Mouse (Mus musculus): ENCODE measurements at regions not wholly inside any gene's neighbourhood (a gene's known extent, or its start where the extent isn't known, plus 50 kb on each side); places are given as distances from the start of the nearest gene placed in this dataset.

DNA sequence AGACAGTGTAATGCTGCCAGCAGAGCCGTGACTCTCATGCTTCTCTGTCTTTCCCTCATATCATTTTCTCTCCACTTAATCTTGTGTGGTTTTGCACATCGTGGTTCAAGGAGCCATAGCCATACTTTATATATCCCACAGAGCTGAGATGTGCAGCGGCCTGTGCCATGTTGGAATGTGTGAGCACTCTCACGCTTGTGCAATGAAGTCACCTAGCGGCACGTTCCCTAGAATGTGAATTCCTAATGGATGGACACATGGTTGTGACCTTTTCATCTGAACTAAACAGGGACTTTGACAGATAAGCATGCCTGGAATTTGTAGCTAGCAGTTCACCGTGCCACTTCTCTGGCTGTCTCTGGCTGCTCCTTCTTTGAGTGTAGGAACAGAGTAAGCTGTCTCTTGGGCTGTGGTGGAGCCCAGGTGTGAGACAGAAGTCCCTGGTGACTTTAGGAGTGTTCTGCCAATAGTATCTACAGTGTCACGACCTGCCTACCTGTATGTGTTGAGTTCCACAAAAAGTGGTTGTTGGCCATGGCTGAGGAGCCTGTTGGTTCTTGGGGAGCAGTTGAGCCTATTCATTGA lies 129.0 kb downstream of the Bod1 start:
- Histone ChIP-seq H3K27me3 (ENCODE audit: control insufficient read depth, insufficient read depth, low read length) (no peaks in the 10 kb centered on the region), H3K36me3 (ENCODE audit: control insufficient read depth, insufficient read depth, low read length) (no peaks in the 10 kb centered on the region), H3K79me2 (ENCODE audit: control insufficient read depth, insufficient read depth, low read length) (no peaks in the 10 kb centered on the region), H3K4me3 (ENCODE audit: insufficient read depth, low read depth, low read length) (no peak overlapping the region), H3K27ac (replicated peaks; ENCODE audit: insufficient read depth, low read depth, low read length) (no peak overlapping the region), H3K4me1 (ENCODE audit: control insufficient read depth, insufficient read depth, low read length) (no peaks in the 10 kb centered on the region), H3K9ac (ENCODE audit: low read depth, low read length) (no peak overlapping the region)
- no peak for DNase-seq (ENCODE audit: extremely low read depth, low read depth, low spot score)
- TF ChIP-seq CTCF (IDR thresholded peaks at IDR 0.05; ENCODE audit: low read depth, low read length) (no peak), POLR2A (IDR thresholded peaks at IDR 0.05; ENCODE audit: extremely low read depth, insufficient read depth, low read length) (no peak)
- WGBS = 69% methylated on average over 8 of the region's 8 CpGs

DNA sequence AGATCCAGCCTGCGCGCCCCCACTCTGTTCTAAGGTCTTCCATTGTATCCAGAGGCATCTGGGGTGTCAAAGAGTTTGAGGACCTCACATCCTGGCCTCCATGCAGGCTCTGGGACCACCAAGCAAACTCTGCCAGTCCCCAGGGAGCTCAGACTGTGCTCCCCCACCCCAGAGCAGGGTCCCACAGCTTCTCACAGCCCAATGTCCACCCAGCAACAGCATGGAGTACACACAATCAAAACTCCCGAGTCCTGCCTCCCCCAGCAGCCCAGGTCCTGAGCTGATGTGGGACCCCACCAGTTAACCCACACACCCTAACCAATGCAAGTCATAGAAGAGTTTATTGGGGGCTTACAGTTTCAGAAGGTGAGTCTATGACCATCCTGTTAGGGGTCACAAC lies 130.3 kb downstream of the Bod1 start:
- Histone ChIP-seq H3K27ac (replicated peaks; ENCODE audit: insufficient read depth, low read depth, low read length) (no peak overlapping the region), H3K4me1 (ENCODE audit: control insufficient read depth, insufficient read depth, low read length) (no peaks in the 10 kb centered on the region), H3K4me3 (ENCODE audit: insufficient read depth, low read depth, low read length) (no peak overlapping the region), H3K36me3 (ENCODE audit: control insufficient read depth, insufficient read depth, low read length) (no peaks in the 10 kb centered on the region), H3K79me2 (ENCODE audit: control insufficient read depth, insufficient read depth, low read length) (no peaks in the 10 kb centered on the region), H3K9ac (ENCODE audit: low read depth, low read length) (no peak overlapping the region), H3K27me3 (ENCODE audit: control insufficient read depth, insufficient read depth, low read length) (no peaks in the 10 kb centered on the region)
- 93% methylated on average over 3 of the region's 3 CpGs for WGBS
- DNase-seq (ENCODE audit: extremely low read depth, low read depth, low spot score) = no peak
- TF ChIP-seq CTCF (IDR thresholded peaks at IDR 0.05; ENCODE audit: low read depth, low read length) = no peak
- TF ChIP-seq POLR2A (IDR thresholded peaks at IDR 0.05; ENCODE audit: extremely low read depth, insufficient read depth, low read length) = no peak

DNA sequence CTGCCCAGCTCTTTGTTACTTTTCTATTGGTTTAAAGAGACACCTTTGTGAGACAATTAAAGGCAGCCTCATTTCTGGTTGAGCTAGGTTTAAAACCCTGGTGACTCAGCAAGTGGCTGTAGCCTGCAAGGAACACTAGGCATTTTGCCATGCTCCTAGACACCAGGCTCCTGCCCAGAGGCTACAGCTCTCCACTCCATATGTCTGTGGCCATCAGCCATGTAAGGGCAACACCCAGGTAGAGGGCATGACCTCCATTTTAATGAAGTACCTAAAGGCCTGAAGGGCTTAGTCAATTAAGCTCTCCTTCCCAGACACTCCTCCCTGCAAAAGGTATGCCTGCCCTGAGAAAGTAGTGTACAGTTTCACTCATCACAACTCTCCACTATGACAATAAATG lies 130.9 kb downstream of the Bod1 start:
- no peak for DNase-seq (ENCODE audit: extremely low read depth, low read depth, low spot score)
- Histone ChIP-seq H3K36me3 (ENCODE audit: control insufficient read depth, insufficient read depth, low read length) (no peaks in the 10 kb centered on the region), H3K4me3 (ENCODE audit: insufficient read depth, low read depth, low read length) (no peak overlapping the region), H3K4me1 (ENCODE audit: control insufficient read depth, insufficient read depth, low read length) (no peaks in the 10 kb centered on the region), H3K27ac (replicated peaks; ENCODE audit: insufficient read depth, low read depth, low read length) (no peak overlapping the region), H3K27me3 (ENCODE audit: control insufficient read depth, insufficient read depth, low read length) (no peaks in the 10 kb centered on the region), H3K9ac (ENCODE audit: low read depth, low read length) (no peak overlapping the region), H3K79me2 (ENCODE audit: control insufficient read depth, insufficient read depth, low read length) (no peaks in the 10 kb centered on the region)
- TF ChIP-seq POLR2A (IDR thresholded peaks at IDR 0.05; ENCODE audit: extremely low read depth, insufficient read depth, low read length) = no peak
- no peak for TF ChIP-seq CTCF (IDR thresholded peaks at IDR 0.05; ENCODE audit: low read depth, low read length)

DNA sequence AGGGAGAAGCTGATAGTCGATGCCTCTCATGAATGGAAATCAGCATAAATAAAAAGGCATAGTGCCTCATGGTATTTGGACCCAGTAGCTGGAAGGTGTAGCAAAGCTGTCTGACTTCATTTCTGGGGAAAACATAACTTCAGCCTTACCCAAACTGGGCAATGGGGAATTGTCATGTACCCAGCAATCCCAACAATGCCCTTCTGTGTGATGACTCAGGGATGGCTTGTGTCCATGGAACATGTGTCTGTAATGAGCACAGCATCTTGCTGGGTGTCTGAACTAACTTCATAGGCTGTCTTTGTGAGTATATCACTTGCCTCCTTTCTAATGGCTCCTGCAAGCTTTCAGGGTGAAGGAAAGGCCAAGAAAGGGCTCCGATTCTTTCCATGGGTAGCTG lies 140.3 kb downstream of the Bod1 start:
- H3K4me1 ChIP-seq (ENCODE audit: control insufficient read depth, insufficient read depth, low read length) = no peaks in the 10 kb centered on the region
- H3K27ac ChIP-seq (replicated peaks; ENCODE audit: insufficient read depth, low read depth, low read length) = no peak overlapping the region
- H3K79me2 ChIP-seq (ENCODE audit: control insufficient read depth, insufficient read depth, low read length) = no peaks in the 10 kb centered on the region
- no peaks in the 10 kb centered on the region for H3K36me3 ChIP-seq (ENCODE audit: control insufficient read depth, insufficient read depth, low read length)
- H3K27me3 ChIP-seq (ENCODE audit: control insufficient read depth, insufficient read depth, low read length) = no peaks in the 10 kb centered on the region
- no peak for DNase-seq (ENCODE audit: extremely low read depth, low read depth, low spot score)
- no peak for TF ChIP-seq POLR2A (IDR thresholded peaks at IDR 0.05; ENCODE audit: extremely low read depth, insufficient read depth, low read length)
- TF ChIP-seq CTCF (IDR thresholded peaks at IDR 0.05; ENCODE audit: low read depth, low read length) = no peak
- 93% methylated on average over 2 of the region's 2 CpGs for WGBS
- H3K9ac ChIP-seq (ENCODE audit: low read depth, low read length) = no peak overlapping the region
- H3K4me3 ChIP-seq (ENCODE audit: insufficient read depth, low read depth, low read length) = no peak overlapping the region

DNA sequence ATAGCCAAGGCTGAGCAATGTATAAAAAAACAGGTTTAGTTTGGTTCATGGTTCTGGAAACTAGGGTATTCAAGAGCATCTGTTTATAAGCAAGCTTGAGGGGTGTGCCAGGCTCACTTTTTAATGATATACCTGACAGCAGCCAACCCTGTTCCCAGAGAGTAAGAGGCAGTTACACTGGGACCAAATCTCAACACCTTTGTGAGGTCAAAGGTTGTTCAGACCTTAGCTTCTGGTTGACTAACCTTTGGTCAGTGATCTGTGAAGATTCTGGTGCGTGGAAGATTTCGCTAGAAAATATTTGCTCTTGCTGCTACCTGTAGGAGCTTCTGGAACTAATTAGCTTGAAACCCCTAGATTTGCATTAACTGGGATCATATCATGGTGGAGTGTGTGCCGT lies 140.8 kb downstream of the Bod1 start:
- H3K27ac ChIP-seq (replicated peaks; ENCODE audit: insufficient read depth, low read depth, low read length) = no peak overlapping the region
- 60% methylated on average over 3 of the region's 3 CpGs for WGBS
- H3K36me3 ChIP-seq (ENCODE audit: control insufficient read depth, insufficient read depth, low read length) = no peaks in the 10 kb centered on the region
- H3K4me1 ChIP-seq (ENCODE audit: control insufficient read depth, insufficient read depth, low read length) = no peaks in the 10 kb centered on the region
- H3K79me2 ChIP-seq (ENCODE audit: control insufficient read depth, insufficient read depth, low read length) = no peaks in the 10 kb centered on the region
- DNase-seq (ENCODE audit: extremely low read depth, low read depth, low spot score) = no peak
- no peaks in the 10 kb centered on the region for H3K27me3 ChIP-seq (ENCODE audit: control insufficient read depth, insufficient read depth, low read length)
- TF ChIP-seq POLR2A (IDR thresholded peaks at IDR 0.05; ENCODE audit: extremely low read depth, insufficient read depth, low read length) = no peak
- no peak for TF ChIP-seq CTCF (IDR thresholded peaks at IDR 0.05; ENCODE audit: low read depth, low read length)
- no peak overlapping the region for H3K9ac ChIP-seq (ENCODE audit: low read depth, low read length)
- H3K4me3 ChIP-seq (ENCODE audit: insufficient read depth, low read depth, low read length) = no peak overlapping the region

DNA sequence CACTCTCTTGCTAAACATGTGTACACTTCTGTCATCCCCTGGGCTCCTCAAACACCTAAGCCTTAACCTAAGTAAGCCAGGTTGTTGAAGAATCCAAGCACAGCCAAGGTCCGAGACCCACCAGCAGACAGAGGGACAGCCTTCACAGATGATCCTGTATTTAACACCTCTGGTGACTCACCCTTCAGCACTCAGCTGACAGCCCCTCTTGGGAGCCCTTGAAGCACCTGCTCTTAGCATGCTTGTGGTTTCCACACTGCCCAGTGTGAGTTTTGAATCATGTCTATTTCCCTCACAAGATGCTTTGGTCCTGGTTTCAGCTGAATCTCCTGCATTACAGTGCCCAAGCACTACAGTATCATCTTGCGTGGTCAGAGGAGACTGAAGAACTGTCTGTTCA lies 142.0 kb downstream of the Bod1 start:
- Histone ChIP-seq H3K4me3 (ENCODE audit: insufficient read depth, low read depth, low read length) (no peak overlapping the region), H3K4me1 (ENCODE audit: control insufficient read depth, insufficient read depth, low read length) (no peaks in the 10 kb centered on the region), H3K27ac (replicated peaks; ENCODE audit: insufficient read depth, low read depth, low read length) (no peak overlapping the region), H3K9ac (ENCODE audit: low read depth, low read length) (no peak overlapping the region), H3K27me3 (ENCODE audit: control insufficient read depth, insufficient read depth, low read length) (no peaks in the 10 kb centered on the region), H3K79me2 (ENCODE audit: control insufficient read depth, insufficient read depth, low read length) (no peaks in the 10 kb centered on the region), H3K36me3 (ENCODE audit: control insufficient read depth, insufficient read depth, low read length) (no peaks in the 10 kb centered on the region)
- TF ChIP-seq POLR2A (IDR thresholded peaks at IDR 0.05; ENCODE audit: extremely low read depth, insufficient read depth, low read length) = no peak
- TF ChIP-seq CTCF (IDR thresholded peaks at IDR 0.05; ENCODE audit: low read depth, low read length) = no peak
- DNase-seq (ENCODE audit: extremely low read depth, low read depth, low spot score) = no peak
- WGBS = 91% methylated on average over 2 of the region's 2 CpGs

All from liver, adult 2 months (tissue).